Mouse (Mus musculus) natural killer cell, adult 2 months (primary cell): ENCODE measurements around the gene Qtrt2.

ENCODE experiments used
- DNase-seq, 2 experiments: peaks; one replicate each; pipeline ENCODE4 v3.0.0; 2022; ENCODE audit warnings: low spot score in 2 of 2

Gene Qtrt2

DNA sequence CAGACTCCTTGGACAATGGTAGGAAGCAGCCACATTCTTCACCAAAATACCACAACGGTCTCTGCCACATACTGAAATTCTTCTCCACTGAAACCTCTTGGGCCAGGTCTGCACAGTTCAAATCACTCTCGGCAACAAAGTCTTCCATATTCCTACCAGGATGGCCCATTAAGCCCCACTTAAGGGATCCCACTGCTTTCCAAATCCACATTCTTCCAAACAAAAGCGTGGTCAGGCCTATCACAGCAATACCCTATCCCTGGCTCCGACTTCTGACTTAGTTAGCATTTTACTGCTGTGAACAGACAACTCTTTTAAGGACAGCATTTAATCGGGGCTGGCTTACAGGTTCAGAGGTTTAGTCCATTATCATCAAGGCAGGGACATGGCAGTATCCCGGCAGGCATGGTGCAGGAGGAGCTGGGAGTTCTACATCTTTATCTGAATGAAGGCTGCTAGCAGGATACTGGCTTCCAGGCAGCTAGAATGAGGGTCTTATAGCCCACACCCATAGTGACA lies at the start of gene Qtrt2:
Gene Qtrt2, minus strand, starts transcription at position 469 of the 519 bp plus-strand sequence.
- DNase-seq: no peak

DNA sequence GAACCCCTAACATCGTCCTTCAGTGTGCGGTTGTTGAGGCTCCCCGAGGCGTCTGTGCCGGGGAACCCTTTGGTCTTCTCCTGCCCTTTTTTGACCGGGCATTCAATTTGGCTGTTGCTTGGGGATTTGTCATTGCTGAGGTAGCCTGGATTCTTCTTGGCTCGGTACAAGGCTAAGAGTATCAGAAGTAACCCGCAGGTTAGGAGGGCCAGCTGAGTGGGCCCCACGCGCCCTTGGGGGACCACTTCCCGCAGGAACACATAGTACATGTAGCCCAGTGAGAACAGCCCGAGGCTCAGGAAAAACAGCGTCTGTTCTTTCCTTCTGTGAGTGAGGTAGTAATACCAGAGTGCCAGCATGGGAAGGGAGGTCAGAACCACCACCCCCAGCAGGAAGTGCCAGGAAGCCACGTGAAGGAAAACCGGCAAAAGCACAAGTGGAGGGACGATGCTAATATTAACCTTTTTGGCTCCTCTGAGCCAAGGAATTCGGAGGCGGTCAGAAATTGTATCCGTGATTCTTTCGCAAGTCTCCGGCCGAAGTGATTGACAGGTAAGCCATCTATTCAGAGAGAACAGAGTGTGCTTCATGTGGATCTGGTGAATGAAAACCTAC lies 47.1 kb upstream of the Qtrt2 start:
- DNase-seq: no peak

DNA sequence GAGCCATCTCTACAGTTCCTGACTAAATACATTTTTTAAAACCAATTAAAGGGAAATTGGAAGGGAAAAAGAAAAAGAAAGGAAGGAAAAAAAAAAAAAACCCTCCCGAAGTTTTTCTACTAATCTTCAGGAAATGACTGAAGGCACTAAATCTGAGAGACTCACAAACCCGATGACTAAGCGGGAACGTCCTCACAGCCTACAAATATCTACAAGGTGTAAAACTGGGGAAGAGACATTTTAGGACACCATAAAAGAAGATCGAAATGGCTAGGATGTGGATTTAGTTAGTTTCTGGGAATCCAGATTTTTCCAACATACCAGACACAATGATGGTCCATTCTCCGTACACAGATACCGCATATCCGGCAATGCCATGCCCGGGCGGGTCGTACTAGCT lies 46.5 kb upstream of the Qtrt2 start:
- no peak for DNase-seq

DNA sequence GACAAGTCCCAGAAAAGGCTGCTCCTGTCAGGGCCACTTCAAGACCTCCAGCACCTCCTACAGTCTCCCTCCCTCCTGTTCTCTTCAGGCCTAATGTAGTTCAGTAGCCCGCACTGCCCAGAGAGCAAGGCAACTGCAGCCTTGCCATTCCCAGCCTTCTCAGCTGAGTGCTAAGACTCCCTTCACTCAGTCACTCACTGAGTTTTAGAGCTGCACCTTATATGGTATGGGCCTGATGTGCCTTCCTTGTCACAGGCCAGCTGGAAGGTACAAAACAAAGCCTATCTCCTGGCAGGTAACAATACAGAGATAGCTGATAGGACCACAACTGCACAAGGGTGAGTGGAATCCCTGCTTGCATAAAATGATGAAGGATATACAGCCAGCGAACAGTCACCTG lies 45.8 kb upstream of the Qtrt2 start:
- DNase-seq: no peak

DNA sequence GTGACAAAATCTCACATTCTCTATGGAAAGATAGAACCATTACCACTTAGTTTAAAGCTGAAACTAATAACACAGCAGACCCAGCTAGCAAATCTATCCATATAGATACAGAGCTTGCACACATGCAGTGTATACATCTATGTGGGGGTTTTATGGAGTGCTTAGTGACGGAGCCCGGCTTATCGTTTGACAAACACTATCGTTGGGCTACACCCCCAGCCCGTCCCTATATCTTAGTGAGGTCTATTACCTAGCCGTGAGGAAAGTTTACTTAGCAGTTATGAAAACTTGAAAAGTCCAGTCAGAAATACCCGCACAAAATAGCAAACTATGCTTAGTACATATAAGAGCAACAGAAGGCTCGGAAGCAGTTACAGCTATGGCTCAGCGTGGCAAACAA lies 45.1 kb upstream of the Qtrt2 start:
- DNase-seq: no peak

DNA sequence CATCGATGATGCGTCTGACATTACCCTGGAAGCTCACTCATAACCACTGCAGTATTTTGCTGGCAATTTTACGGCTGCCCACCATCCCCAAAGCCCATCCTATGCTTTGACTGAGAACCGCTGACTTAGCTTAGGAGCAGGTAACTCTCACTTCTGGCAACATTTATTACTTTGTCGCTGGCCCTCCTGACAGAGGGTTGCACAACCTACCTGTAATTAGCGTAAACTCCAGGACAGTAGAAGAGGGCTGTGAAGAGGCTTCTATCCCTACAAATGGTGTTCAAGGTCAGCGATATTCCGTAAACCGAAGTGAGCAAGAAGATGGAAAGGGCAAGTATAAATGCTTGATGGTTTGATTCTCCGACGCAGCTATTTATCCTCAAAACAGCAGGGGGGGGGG lies 44.6 kb upstream of the Qtrt2 start:
- no peak for DNase-seq

DNA sequence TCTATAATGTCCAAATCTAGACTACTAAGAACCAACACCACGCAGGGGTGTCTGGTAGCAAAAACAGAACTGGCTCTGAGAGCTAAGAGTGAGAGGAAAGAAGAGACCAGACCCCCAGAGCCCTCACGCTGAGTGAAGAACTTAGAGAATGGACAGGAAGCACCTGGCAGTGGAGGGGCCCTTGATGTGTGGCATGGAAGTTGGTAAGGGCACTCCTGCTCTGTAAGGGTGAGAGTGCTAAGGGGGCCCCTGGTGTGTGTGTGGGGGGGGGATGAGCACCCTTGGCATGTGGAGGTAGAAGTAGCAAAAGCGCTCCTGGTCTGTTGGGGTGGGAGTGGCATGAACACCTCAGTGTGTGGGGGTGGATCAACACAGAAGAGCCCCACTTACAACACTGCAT lies 43.8 kb upstream of the Qtrt2 start:
- DNase-seq: no peak

DNA sequence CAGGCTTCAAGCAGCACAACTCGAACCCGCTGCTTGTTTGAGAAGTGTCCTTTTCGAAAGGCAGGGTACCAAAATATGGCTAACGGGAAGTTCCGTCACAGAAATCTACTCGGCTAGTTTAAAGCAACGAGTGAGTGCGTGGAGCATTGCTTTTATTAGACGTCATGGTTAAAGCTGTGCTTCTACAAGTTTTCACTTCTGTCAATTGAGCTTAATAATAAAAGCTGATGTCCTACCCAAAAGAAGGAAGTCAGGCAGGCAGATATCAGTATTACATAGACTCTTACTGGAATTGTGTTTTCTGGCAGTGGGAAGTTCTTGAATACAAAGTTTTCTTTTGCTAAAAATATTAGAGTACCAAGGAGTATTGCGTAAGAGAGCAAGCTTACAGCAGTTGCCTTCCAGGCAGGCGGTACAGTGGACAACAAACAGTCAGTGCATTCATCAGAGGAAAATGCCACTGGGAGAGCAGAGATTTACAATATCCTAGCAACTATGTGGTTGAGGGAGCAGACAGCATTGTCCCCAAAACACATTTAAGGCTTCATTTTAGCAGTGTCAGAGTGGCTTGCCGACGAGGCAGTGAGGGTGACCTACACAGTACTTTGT lies 39.3 kb upstream of the Qtrt2 start:
- DNase-seq: no peak

DNA sequence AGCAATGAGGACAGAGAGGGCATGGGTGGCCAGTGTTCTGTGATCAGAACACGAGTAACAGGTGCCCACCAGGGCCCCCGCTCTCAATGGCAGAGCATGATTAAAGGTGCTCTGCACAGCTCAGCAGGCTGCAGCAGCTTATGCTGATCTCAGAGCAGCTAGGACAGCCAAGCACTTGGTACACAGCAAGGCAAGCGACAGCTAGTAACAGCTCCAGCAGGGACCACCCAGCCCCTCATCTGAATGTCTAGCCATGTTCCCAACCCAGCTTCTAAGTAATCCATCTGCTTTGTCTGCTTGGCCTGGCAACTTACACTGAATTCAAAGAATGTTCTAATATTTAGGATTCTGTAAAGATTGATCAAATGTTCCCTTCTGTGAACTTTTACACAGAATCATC lies 37.2 kb upstream of the Qtrt2 start:
- no peak for DNase-seq

DNA sequence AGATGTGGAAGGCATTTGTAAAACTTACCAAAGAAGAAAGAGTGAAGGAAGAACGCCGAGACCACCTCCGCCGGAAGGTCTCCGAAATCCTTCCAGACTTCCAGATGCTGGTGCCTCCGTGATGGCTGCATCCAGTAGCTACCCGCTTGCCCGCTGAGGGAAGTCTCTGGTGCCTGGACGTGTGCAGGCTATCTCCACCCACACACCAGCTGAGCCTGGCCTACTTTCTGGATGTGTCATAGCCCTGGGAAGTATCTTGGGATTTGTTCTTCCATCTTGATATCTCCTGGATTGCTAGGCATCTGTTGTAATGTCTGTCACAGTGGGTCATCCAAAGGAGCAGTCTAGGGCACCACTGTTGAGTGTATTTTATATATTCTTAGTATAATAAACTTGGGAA lies 36.7 kb upstream of the Qtrt2 start:
- DNase-seq: no peak

DNA sequence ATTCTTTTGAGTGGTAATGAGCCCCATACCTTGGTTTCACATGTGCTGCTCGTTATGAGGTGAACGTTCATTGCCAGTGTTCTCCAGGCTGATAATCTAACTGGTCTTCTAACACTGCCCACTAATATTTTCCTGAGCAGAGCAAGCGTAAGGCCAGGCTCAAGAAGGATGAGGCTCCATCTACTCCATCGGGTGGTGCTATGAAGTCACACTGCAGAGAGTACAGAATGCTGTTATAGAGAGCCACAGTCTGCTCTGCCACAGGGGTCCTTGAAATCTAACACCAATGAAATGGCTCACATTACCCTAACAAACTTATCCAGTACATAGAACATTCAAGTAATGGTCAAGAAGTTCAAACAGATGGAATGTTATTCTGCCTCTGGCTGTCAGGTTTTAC lies 31.4 kb upstream of the Qtrt2 start:
- DNase-seq: no peak

DNA sequence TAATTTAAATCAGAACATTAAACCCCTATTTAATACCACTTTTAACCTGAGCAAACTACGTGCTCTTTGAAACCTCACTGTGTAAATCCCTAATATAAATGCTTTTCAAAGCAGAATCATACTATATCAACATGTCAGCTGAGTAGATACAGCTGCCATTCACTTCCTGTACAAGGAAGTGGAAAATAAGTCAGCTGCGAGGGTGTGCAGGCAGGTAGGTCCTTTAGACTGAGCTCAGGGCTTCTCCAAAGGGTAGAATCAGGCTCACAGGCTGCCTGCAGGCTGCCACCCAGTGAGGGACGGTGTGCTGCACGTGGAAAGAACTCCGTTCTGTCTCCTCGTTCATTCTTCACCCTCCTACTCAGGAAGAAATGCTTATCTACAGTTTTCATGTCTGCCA lies 28.3 kb upstream of the Qtrt2 start:
- DNase-seq: no peak

DNA sequence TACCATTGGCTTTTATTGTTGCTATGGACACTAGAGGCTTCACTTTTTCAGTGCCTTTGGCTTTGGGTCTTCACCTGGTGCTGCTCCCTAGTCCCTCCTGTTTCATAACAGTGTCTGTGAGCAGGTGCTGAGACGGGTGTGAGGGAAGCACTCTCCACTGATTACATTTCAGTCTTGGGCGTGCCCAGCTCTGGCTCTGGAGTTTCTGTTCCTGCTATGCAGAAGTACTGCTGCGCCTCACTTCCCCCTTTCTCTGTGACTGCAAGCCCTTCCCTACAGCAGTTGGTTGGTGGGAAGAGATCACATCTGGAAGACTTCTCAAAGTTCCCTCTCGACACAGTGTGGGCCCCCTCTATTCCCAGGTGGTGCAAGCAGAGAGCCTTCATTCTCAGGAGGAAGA lies 25.0 kb upstream of the Qtrt2 start:
- DNase-seq: peak in 1 of 2 experiments; percentile 58

DNA sequence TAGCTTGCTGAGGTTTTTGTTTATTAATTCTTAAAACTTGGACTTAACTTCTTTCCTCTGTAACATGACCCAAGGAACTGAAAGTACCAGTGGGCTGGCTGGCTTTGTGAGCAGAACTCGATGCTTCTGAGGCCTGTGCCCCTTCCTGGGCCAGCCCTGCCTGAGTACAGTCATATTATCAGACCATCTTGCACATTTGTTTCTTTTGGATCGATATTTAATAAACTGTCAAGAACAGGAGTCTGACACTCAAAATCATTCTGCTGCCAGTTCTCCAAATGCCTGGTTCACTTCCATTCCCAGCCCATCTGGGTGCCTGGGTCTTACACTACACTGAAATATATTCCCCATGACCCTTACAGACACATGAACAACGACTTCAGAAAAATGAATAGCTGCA lies 19.3 kb upstream of the Qtrt2 start:
- DNase-seq: no peak

DNA sequence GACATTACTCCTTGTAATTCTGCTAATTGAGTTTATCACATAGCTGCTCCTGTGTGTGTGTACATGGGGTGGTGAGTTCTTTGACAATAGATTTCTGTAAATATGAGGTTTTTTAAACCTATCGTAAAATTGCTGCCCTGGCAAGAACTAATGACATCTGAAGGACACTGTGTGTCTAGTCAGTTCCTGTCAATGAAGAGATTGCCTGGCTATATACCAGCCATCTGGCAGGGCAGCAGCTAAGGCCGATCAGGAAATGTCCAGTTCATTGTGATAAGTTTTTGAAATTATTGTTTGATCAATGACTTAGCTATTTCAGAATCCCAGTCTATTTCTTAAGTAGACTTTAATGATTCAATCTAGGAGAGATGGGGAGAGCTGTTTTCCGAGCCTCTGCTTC lies 18.7 kb upstream of the Qtrt2 start:
- no peak for DNase-seq

DNA sequence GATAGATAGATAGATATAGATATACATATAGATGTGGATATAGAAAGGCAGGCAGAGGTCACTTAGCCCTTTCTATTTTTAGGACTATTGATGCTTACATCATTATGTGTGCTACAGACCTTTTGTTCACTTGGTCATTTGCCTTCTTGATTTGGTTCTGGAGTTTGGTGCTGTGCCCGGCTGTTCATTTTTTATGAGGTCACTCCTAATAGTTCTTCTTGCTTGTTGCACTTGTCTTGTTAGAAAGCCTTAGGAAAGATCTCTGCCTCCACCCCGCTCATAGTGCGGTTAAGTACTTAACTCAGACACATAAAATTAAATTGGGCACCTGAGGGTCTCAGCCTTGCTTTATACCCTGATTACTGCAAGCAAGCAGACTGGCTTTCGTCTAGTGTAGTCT lies 14.2 kb upstream of the Qtrt2 start:
- DNase-seq: no peak

DNA sequence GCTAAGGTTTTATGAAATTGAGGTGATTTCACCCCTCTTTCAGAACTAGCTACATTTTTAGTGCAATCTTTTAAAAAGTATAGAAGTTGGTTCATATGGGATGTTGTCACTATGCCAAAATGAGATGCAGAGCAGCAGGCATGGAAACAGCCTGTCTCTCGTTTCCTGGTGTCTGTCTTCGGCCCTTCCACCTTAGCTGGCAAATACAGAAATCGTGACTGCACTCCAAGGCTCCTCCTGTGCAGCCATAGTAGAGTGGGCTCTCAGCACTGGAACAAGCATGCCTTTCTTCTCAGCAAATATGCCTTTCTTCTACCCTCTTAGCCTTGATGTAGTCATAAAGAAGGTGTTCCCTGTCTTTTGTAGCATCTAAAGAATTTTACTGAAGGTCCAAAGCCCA lies 9.3 kb upstream of the Qtrt2 start:
- DNase-seq: no peak

DNA sequence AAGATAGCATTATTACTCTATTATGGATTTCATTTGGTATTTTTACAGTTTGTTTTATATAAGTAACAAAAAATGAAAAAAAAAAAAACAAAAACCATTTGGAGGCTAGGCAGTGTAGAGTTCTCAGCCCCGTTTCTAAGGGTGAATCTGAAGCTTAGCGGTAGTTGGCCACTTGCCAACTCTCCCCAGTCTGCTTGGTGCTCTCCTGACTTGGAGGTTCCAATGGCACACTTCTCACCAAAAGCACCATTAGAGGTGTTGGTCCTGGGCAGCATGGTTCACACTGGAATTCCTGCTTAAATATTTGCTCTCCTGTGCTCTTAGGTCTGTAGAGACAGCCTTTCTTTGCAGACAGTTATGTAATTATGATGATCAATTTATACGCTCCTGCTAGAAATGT lies 8.8 kb upstream of the Qtrt2 start:
- DNase-seq: no peak

DNA sequence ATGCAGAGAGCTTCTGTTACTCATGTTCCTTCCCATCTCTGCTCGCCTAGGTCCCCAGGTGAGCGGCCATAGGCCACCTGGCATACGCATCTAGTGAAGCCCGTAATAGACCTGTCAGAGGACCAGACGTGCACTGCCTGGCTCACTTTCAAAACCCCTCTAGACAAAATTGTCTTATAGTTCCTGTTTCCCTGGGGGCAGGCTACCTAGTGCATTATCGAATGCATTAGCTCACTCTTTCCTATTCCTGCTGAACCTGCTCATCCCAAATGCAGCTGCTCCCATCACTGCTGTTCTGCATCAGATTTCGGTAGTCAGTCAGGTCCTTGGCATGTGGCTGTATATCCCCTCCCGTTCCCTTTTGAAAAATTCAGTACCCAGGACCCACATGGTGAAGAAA lies 8.2 kb upstream of the Qtrt2 start:
- DNase-seq: no peak

DNA sequence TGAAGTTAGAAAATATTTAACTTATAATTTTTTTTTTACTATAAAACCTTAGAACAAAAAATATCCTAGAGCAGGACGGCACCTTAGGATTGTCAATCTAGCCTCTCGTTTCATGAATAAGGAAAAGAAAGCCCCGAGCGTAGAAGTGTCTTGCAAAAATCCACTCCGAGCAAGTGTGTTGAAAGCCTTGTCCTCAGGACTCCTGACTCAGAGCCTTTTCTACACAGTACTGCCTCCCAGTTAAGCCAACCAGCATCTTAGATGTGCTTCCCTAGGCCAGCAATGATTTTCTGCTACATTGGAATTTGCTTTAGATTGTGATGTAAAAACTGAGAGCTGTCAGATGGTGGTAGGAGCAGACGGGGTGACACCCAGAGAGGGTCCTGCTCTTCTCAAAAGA lies 6.4 kb upstream of the Qtrt2 start:
- no peak for DNase-seq

DNA sequence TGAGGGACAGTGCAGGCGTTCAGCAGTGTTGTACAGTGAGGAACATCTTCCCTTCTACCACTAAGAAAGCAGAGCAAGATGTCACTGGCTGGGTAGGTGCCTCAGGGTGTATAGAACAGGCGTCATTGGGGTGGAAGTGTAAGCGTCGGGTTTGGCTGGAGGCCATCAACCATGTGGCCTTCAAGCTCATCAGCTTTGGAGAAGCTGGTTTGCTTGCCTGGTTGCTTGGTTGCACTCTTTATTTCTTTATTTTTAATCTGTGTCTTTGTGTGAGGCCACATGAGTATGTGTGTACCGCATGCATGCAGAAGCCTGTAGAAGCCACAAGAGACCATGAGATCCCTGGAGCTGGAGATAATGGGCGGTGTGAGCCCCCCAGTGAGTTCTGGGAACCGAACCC lies 5.7 kb upstream of the Qtrt2 start:
- no peak for DNase-seq

DNA sequence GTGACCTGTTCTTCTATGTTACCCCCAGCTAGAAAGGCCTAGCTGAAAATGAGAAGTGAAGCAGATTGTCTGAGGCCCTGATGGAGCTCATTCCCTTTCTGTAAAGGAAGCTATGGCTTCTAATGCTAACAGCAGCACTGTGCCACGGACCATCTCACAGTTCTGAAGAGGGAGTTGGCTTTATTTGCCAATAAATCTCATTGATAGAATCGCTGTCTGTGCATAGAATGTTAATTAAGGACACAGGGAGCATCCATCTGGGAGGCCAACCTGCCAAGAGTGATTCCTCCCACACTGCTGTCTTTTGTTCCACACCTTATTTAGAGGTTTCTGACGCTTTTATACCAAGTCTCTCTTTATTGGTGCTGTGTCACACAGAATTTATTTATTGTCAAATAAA lies 4.9 kb upstream of the Qtrt2 start:
- DNase-seq: no peak

DNA sequence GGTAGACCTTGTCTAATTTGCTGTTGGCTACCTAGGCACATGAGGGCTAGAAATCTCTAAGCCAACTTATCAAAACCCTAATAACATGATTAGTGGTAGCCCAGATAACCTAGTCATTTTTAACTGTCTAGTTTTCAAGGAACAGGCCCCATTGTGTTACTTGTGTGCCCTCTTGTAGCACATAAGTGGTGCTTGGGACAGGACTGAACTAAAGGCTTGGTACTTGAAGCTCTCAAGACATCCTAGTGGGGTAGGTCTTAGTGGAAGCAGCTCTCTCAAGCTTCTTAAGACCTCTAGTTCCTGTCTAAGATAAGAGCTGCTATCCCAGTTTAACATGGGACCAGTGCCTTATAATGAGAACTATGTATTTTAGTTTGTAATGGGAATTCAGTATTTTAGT lies 4.0 kb upstream of the Qtrt2 start:
- DNase-seq: no peak

DNA sequence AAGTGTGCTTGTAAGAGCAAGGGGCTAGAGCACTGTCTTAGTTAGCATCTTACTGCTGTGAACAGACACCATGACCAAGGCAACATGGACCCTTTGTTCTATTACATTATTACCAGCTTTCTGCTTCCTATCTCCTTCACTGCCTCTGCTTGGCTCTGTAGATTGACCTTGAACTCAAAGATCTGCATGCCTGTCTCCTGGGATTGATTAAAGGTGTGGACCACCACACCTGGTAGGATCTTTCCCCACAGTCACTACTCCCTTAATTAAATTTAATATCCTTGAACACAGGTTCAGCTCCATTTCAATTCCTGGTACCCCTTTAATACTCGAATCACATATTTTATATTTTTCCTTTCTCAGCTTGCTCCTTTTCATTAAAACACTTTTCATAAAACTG lies 763 bp downstream of the Qtrt2 start:
- no peak for DNase-seq
